Mouse (Mus musculus) G1E (cell line): ENCODE results near the gene C1qtnf1. TPM values are rescaled to one million over a fixed set of nuclear protein-coding genes. Genes with fewer than 3 reads are reported as not detected.

Source experiments
- ATAC-seq: 2 replicates; pipeline ENCODE4 v1.8.0; 2016; ENCODE audit warnings: mild to moderate bottlenecking; ENCODE audit not compliant: insufficient number of reproducible peaks, poor library complexity, low FRiP score, severe bottlenecking; ENCODE audit errors: extremely low read depth
- DNase-seq: peaks from one replicate; pipeline ENCODE4 v3.0.0; 2012; ENCODE audit warnings: low spot score
- H3K27me3 ChIP-seq: 2 replicates; pipeline ENCODE4 v1.6.1; 2012; ENCODE audit warnings: mild to moderate bottlenecking, low read length, inconsistent platforms; ENCODE audit not compliant: insufficient read depth
- H3K36me3 ChIP-seq: replicated peaks from 2 replicates; pipeline ENCODE3; 2012; ENCODE audit warnings: mild to moderate bottlenecking, inconsistent platforms
- H3K4me1 ChIP-seq: 2 replicates; pipeline ENCODE4 v1.6.1; 2012; ENCODE audit warnings: low read depth, low read length, inconsistent platforms, mixed read lengths; ENCODE audit not compliant: insufficient read depth
- H3K4me3 ChIP-seq: 2 replicates; pipeline ENCODE4 v1.5.1; 2012; ENCODE audit warnings: low read depth, mild to moderate bottlenecking, inconsistent platforms, low read length, moderate library complexity, mixed read lengths
- H3K9me3 ChIP-seq: replicated peaks from 2 replicates; pipeline ENCODE4 v1.6.1; 2012; ENCODE audit warnings: inconsistent platforms
- CTCF ChIP-seq: IDR thresholded peaks from 2 replicates; pipeline ENCODE4 v1.5.1; 2012; ENCODE audit warnings: low read depth, low read length, inconsistent platforms, mixed read lengths
- GATA1 ChIP-seq: IDR thresholded peaks from 2 replicates; pipeline ENCODE4 v1.6.1; 2012; ENCODE audit warnings: borderline replicate concordance, low read length, inconsistent platforms, mixed read lengths
- GATA2 ChIP-seq: IDR thresholded peaks from 2 replicates; pipeline ENCODE4 v1.6.1; 2012; ENCODE audit warnings: low read depth, low read length, inconsistent platforms, borderline replicate concordance
- POLR2AphosphoS5 ChIP-seq: IDR thresholded peaks from 2 replicates; pipeline ENCODE4 v1.6.1; 2012; ENCODE audit warnings: low read depth, low read length, inconsistent platforms; ENCODE audit not compliant: insufficient replicate concordance
- TAL1 ChIP-seq: conservative IDR thresholded peaks from 2 replicates; pipeline ENCODE4 v1.6.1; 2012; ENCODE audit warnings: low read depth, low read length, inconsistent platforms, mixed read lengths
- polyA plus RNA-seq: library from polyadenylated mRNA; stranded (reverse); fragments of >175 nt; gene quantifications from 2 replicates; pipeline ENCODE4 v1.2.3, GENCODE M21; 2012
- total RNA-seq, 2 experiments: library from RNA; stranded (forward) in 1 of 2; stranded (reverse) in 1 of 2; fragments of 200-1000 nt in 1 of 2; fragments of >200 nt in 1 of 2; fragmentation: Nextera tagmentation in 1 of 2; gene quantifications; 2 replicates each; pipeline ENCODE4 v1.2.3; 2014 to 2017

C1qtnf1 gene
- total and polyA plus RNA-seq, 3 experiments: 0.11 TPM; not detected in 2

DNA sequence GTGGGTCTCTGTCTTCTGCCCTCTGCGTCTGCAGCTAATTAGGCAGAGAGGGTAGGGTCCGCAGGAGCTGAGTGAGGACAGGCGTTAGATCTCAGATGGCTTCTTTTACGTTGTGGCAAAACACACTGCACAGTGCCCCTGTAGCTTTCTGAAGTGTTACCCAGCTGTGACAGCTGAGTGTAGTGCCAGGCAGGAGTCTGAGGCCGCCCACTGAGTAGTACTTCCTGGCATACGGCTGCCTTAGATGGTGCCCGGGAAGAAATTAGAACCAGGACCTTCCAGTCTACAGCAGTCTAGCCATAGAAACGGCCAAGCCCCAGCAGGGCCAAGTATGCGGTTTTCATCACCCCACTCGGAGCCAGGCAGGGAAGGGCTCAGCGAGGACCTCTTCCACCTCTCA lies 57.3 kb downstream of the C1qtnf1 start:
- no peak for DNase-seq
- ATAC-seq: no peak
- Histone ChIP-seq H3K9me3 (peaks cover 4% of the 10 kb centered on the region; the same call in 1 of the 2 replicates), H3K4me3 (no peak overlapping the region), H3K4me1 (no peaks in the 10 kb centered on the region), H3K36me3 (peaks cover 80% of the 10 kb centered on the region), H3K27me3 (no peaks in the 10 kb centered on the region)
- no peak for TF ChIP-seq CTCF

DNA sequence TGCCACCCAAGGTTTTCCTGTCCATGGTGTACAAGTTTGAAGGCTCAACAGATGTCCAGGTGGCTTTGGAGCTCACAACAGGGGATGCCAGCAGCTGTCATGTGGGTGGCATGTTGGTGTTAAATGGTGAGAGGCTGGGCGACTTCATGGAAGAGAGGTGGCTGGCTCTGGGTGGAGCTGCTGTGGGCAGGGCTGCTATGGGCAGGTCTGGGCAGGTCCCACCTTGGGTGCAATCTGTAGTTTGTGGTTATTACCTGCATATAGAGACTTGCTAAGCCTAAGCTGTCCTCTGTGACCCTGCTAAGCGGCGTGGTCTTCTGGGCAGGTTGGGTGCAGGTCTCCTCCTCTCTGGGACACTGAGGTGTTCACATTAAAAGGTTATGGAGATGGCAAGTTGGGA lies 57.8 kb downstream of the C1qtnf1 start:
- no peak for TF ChIP-seq POLR2AphosphoS5
- TF ChIP-seq TAL1: no peak
- no peak overlapping the region for H3K4me3 ChIP-seq
- peaks cover 78% of the 10 kb centered on the region for H3K36me3 ChIP-seq
- peaks cover 8% of the 10 kb centered on the region for H3K9me3 ChIP-seq
- no peaks in the 10 kb centered on the region for H3K4me1 ChIP-seq
- DNase-seq (no peak), ATAC-seq (no peak)
- H3K27me3 ChIP-seq: no peaks in the 10 kb centered on the region

DNA sequence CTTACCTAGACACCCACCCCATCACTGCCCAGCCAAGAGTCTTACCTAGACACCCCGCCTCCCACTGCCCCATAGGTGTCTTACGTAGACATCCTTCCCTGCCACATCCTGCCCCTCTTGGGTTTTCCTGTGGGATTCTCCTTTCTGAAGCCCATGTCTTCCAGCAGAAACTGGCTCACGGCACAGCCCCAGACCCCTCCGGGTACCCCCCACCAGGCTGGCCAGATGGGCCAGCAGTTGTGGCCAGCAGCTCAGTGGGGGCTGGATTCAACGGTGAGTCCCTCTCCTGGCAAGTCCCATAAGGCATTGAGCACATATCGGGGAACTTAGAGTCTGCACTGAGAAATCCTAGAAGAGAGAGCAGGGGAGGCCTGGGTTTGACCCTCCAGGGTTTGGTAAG lies 58.3 kb downstream of the C1qtnf1 start:
- DNase-seq: no peak
- Histone ChIP-seq H3K4me1 (no peaks in the 10 kb centered on the region), H3K36me3 (peaks cover 73% of the 10 kb centered on the region), H3K27me3 (no peaks in the 10 kb centered on the region), H3K9me3 (peaks cover 11% of the 10 kb centered on the region), H3K4me3 (no peak overlapping the region)
- no peak for TF ChIP-seq CTCF
- TF ChIP-seq TAL1: no peak
- no peak for TF ChIP-seq POLR2AphosphoS5
- no peak for TF ChIP-seq GATA2
- no peak for TF ChIP-seq GATA1
- ATAC-seq: no peak

DNA sequence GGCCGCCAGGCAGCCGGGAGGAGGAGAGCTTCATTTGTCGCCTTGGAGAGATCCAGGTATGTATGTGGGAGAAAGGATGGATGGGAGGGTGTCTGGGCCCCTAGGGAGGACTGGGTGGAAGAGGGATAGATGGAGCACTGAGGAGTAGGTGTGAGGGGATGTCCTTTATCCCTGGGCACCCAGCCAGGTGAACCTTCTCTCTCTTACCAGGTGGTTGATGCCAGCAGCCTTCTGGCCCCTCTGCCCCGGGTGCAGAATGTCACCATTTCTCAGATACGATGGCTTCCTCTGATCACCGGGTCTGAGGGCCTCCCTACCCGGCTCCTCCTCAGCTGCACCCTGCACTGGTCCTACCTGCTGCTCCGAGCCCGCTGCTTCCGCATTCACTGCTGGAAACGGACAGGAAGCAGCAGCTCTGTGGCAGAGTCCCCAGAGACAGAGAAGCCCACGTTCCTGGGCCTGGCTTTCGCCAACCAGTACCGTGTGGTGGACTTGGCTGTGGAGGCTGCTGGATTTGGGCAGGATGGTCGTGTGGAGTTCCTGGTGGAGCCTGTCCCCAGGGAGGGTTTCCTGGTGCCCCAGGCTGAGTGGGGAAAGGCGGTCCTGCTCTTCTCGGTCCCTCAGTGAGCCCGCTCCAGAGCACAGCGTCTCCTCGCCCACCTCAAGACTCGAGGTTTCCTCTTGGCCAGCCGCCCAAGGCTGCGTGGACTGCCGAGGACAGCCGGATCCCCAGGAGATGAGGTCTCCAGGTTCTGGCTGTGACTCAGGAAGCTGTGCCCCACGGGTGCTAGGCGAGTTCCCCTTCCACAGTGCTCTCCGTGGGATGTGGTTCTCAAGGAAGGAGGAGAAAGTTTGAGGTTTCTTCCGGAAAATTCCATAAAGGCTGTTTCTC lies 59.1 kb downstream of the C1qtnf1 start:
- Histone ChIP-seq H3K27me3 (peaks cover 3% of the 10 kb centered on the region; the same call in 1 of the 2 replicates), H3K36me3 (peaks cover 65% of the 10 kb centered on the region), H3K4me1 (no peaks in the 10 kb centered on the region)

DNA sequence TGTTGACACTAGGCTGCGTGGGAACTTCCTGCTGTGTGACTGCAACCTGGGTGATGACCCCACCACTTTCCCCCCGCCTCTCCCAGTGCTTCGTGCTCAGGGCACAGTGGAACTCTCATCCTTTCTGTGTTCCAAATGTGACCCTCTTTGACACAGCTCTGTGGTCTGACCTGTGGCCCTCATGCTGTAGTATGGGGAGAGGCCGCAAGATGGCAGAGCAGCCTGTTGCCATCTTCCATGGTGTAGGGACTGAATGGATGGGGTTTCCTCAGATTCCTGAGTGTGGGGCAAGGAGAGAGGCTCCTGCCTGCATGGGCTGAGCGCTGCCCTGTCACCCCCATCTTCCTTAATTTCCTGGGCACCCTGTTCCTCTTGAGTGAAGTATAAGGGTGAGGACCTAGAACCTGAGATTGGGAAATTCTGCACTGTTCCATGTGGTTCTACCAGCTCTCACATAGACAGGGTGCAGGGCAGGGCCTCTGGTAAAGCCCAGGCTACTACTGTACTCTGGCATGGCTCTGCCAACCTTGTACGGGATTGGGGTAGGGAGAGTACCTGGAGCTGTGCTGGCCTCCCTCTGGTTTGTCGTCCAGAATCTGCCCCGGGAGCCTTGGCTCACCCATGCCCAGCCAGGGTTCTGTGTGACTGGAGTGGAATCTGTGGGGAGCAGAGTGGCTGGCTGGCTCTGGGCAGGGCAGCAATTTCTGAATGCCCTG lies 60.3 kb downstream of the C1qtnf1 start:
- Histone ChIP-seq H3K27me3 (peaks cover 3% of the 10 kb centered on the region; the same call in 1 of the 2 replicates), H3K4me1 (no peaks in the 10 kb centered on the region), H3K36me3 (peaks cover 53% of the 10 kb centered on the region), H3K9me3 (peaks cover 23% of the 10 kb centered on the region), H3K4me3 (no peak overlapping the region)
- TF ChIP-seq POLR2AphosphoS5 (no peak), GATA2 (no peak), TAL1 (no peak), GATA1 (no peak), CTCF (no peak)
- ATAC-seq: no peak
- DNase-seq: no peak

More for the DNA sequence above, 59.1 kb downstream of the C1qtnf1 start:
- ATAC-seq (no peak), DNase-seq (no peak)
- Histone ChIP-seq H3K9me3 (peaks cover 20% of the 10 kb centered on the region), H3K4me3 (no peak overlapping the region)
- no peak for TF ChIP-seq GATA1
- no peak for TF ChIP-seq TAL1
- no peak for TF ChIP-seq GATA2
- TF ChIP-seq CTCF: no peak
- no peak for TF ChIP-seq POLR2AphosphoS5

DNA sequence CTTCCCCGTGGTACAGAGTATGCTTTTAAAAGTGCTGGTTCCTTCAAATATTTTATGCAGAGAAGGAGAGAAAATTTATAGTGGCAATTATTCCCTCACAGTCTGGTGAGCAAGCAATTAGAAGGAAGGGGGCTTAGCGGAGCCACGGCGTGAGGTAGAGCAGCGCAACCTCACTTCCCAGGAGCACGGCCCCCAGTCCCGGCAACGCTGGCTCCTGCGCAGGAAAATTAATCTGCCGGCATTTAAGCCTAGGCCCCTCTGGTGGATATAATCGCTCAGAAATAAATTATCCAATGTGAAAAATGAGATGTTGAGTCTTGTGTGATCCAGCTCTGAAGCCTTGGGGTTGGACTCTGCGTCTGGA lies 60.9 kb downstream of the C1qtnf1 start:
- TF ChIP-seq GATA2 (no peak), POLR2AphosphoS5 (no peak), TAL1 (no peak), GATA1 (no peak), CTCF (no peak)
- no peak for ATAC-seq
- H3K4me1 ChIP-seq: no peaks in the 10 kb centered on the region
- H3K27me3 ChIP-seq: peaks cover 3% of the 10 kb centered on the region; the same call in 1 of the 2 replicates
- peaks cover 47% of the 10 kb centered on the region for H3K36me3 ChIP-seq
- no peak for DNase-seq
- no peak overlapping the region for H3K4me3 ChIP-seq
- H3K9me3 ChIP-seq: peaks cover 28% of the 10 kb centered on the region
